Mouse (Mus musculus) embryo, embryonic 11.5 days (tissue): ENCODE data around the gene Pramef6.
"Not testable (repeated sequence)": the region's sequence is repeated elsewhere in the genome, so short reads cannot be mapped to it uniquely, and the experiment has no call there.

Experiments
- DNase-seq: peaks from one replicate; pipeline ENCODE4 v3.0.0-alpha.2; 2012; ENCODE audit warnings: low read depth, low spot score

Pramef6 gene

DNA sequence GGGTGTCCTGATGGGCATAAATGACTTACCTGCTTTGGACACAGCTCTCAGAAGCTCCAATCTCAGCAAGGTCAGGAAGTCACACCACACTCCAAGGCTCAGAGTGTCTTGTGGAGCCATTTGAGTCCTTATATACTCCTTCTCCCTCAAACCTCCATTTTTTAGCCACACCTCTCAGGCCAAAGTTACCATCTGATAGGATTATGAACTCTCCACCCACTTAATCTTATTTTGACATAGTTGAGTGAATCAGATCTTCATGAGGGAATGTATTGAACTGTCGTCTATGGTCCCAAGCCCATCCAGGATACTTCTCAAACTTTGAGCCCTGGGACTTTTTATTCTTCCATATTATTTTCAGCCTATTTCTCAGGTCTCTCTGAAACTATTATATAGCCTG, at the start of gene Pramef6:
Gene Pramef6, minus strand, starts transcription at position 101 of the 400 bp plus-strand sequence.
- not testable (repeated sequence) for DNase-seq

DNA sequence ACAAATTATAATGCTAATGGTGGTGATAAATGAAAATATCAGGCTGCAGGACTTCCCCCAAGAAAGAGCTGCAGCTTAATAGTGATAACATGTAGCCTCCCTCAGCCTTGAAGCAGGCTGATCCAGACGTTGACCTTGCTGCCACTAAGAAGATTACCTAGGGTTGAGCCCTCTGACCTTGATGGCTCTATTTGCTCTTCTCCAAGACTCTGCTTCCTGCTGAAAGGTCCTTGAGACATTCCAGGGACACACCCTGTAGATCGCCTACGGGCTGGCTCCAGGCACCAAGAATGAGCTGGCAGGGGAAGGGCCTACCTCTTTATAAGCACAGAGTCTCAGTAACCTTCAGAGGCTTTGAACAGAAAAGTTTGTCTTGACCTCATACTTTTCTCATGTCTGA, 5.8 kb downstream of the Pramef6 start:
- DNase-seq: not testable (repeated sequence)

GRCm38 (mm10) chr4:143882371-143882770, 17.8 kb downstream of the Pramef6 start:
- DNase-seq: not testable (repeated sequence)

DNA sequence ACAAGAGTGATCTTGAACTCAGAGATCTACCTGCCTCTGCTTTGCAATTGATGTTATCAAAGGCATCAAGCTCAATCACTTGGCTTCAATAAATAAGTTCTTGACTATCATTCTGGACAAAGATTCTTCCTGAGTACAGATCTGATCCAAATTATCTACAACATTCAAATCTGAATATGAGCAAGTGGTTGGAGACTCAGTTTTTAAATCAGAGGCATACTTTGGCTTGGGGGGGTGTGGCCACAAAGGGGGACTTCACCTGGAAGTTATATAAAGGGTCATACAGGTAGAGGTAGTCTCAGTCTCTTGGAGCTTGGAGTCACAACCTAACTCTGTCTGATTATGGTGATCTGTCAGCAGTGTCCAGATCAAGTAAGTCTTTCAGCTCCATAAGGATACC, 54.0 kb downstream of the Pramef6 start, which contains the start of gene Gm13103:
Gene Gm13103, plus strand, starts transcription at position 301 of the 400 bp plus-strand sequence.
- not testable (repeated sequence) for DNase-seq
